Mouse (Mus musculus) granulocyte monocyte progenitor cell, adult 5-6 weeks (primary cell): ENCODE data around the gene Rwdd1. TPM values are rescaled to one million over a fixed set of nuclear protein-coding genes. Genes with fewer than 3 reads are reported as not detected.

ENCODE experiments used
- total RNA-seq, 2 experiments: library from RNA; stranded (forward) in 1 of 2; stranded (reverse) in 1 of 2; fragments of 200-712, 200-1000 nt in 1 of 2; fragments of >200 nt in 1 of 2; fragmentation: Nextera tagmentation in 1 of 2; gene quantifications; 2 replicates each; pipeline ENCODE4 v1.2.3; 2014 to 2017

Rwdd1 gene
- total RNA-seq, 2 experiments from 2014 or later: 129 to 165 TPM

Other genes with a start within 250 kb of the Rwdd1 start
- not detected in 2 replicates for gene Sult3a2, start 232.9 kb downstream of the Rwdd1 start, total RNA-seq (2014; fragmentation: Nextera tagmentation)
- gene Sult3a2, start 232.9 kb downstream of the Rwdd1 start, total RNA-seq (2017): not detected in 2 replicates
- not detected in 2 replicates for gene Sult3a1, start 161.9 kb downstream of the Rwdd1 start, total RNA-seq (2014; fragmentation: Nextera tagmentation)
- not detected in 2 replicates for gene Sult3a1, start 161.9 kb downstream of the Rwdd1 start, total RNA-seq (2017)
- gene Rsph4a, start 114.5 kb downstream of the Rwdd1 start, total RNA-seq (2014; fragmentation: Nextera tagmentation): not detected in 2 replicates
- gene Rsph4a, start 114.5 kb downstream of the Rwdd1 start, total RNA-seq (2017): not detected in 2 replicates
- 32.8 and 33.3 TPM in 2 replicates for gene Zup1, start 68.4 kb downstream of the Rwdd1 start, total RNA-seq (2014; fragmentation: Nextera tagmentation)
- gene Zup1, start 68.4 kb downstream of the Rwdd1 start, total RNA-seq (2017): 31.3 and 42.5 TPM in 2 replicates
- not detected in 2 replicates for gene Trappc3l, start 18.0 kb upstream of the Rwdd1 start, total RNA-seq (2014; fragmentation: Nextera tagmentation)
- not detected in 2 replicates for gene Trappc3l, start 18.0 kb upstream of the Rwdd1 start, total RNA-seq (2017)
- not detected in 2 replicates for gene Calhm4, start 24.7 kb upstream of the Rwdd1 start, total RNA-seq (2014; fragmentation: Nextera tagmentation)
- not detected in 2 replicates for gene Calhm4, start 24.7 kb upstream of the Rwdd1 start, total RNA-seq (2017)
- not detected in 2 replicates for gene Calhm5, start 76.9 kb upstream of the Rwdd1 start, total RNA-seq (2014; fragmentation: Nextera tagmentation)
- not detected in 2 replicates for gene Calhm5, start 76.9 kb upstream of the Rwdd1 start, total RNA-seq (2017)
- 3.2 and 6.1 TPM in 2 replicates for gene Calhm6, start 108.4 kb upstream of the Rwdd1 start, total RNA-seq (2014; fragmentation: Nextera tagmentation)
- 3.0 and 4.4 TPM in 2 replicates for gene Calhm6, start 108.4 kb upstream of the Rwdd1 start, total RNA-seq (2017)
- gene Dse, start 188.1 kb upstream of the Rwdd1 start, total RNA-seq (2014; fragmentation: Nextera tagmentation): 1.5 TPM in 1 of 2 replicates, not detected in the other
- gene Dse, start 188.1 kb upstream of the Rwdd1 start, total RNA-seq (2017): 0.99 and 1.1 TPM in 2 replicates